ENCODE assay signal across 8 mouse cellular contexts in the genomic region with DNA sequence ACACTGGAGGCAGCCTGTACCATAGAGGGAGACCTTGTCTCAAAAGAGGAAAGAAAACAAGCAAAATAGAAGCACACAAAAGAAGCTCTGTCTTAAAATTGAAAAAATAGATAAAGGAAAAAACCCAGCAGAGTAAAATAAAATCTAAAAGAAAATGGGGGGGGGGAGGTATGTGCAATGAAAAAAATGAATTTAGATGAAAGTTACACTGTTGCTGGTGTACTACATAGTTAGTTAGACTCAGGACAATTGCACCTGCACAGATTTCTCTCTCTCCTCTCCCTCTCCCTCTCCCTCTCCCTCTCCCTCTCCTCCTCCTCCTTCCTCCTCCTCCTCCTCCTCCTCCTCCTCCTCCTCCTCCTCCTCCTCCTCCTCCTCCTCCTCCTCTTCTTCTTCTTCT. TPM values are rescaled to one million over a fixed set of nuclear protein-coding genes. Genes with fewer than 3 reads are reported as not detected.
DNase-seq lines count a peak whose midpoint lies in the region; ATAC-seq and TF ChIP-seq lines count a peak whose summit lies in the region.

Gene Scarb2 (minus strand): TSS at position 101 of the 400 bp plus-strand sequence.

- no peaks in the 10 kb centered on the region for H3K9me3 ChIP-seq in embryonic facial prominence, embryonic 11.5 days (replicated peaks; ENCODE audit: control insufficient read depth, low read length)
- H3K9me3 ChIP-seq in heart, embryonic 16.5 days (replicated peaks; ENCODE audit: control insufficient read depth, low read length): no peaks in the 10 kb centered on the region
- H3K9me3 ChIP-seq in limb, embryonic 10.5 days (replicated peaks): no peaks in the 10 kb centered on the region
- no peaks in the 10 kb centered on the region for H3K9me3 ChIP-seq in neural tube, embryonic 15.5 days (replicated peaks)

- peak within 1 kb of the TSS; percentile 78 for H3K4me2 ChIP-seq in embryonic facial prominence, embryonic 11.5 days (ENCODE audit: low read depth, low read length)
- H3K4me2 ChIP-seq in heart, embryonic 16.5 days (ENCODE audit: low read depth, low read length): peak within 1 kb of the TSS; percentile 86
- peak within 1 kb of the TSS; percentile 67 for H3K4me2 ChIP-seq in neural tube, embryonic 15.5 days

- no peak for ATAC-seq in embryonic facial prominence, embryonic 11.5 days (replicated peaks; ENCODE audit: insufficient number of reproducible peaks, low FRiP score, low TSS enrichment, low read depth)
- no peak for ATAC-seq in heart, embryonic 16.5 days (replicated peaks; ENCODE audit: extremely low read depth, insufficient read depth, low FRiP score)
- ATAC-seq in neural tube, embryonic 15.5 days (ENCODE audit: low FRiP score): no peak

- peak within 1 kb of the TSS; percentile 91; the same call in 1 of the 2 replicates for H3K27ac ChIP-seq in embryonic facial prominence, embryonic 11.5 days (replicated peaks; ENCODE audit: low read depth, low read length)
- peak within 1 kb of the TSS; percentile 93 for H3K27ac ChIP-seq in heart, embryonic 16.5 days (ENCODE audit: low read length)
- peak within 1 kb of the TSS; percentile 96 for H3K27ac ChIP-seq in limb, embryonic 10.5 days
- peak within 1 kb of the TSS; percentile 96 for H3K27ac ChIP-seq in neural tube, embryonic 15.5 days (replicated peaks)

- H3K9ac ChIP-seq in embryonic facial prominence, embryonic 11.5 days (replicated peaks; ENCODE audit: low read length): peak within 1 kb of the TSS; percentile 91
- H3K9ac ChIP-seq in heart, embryonic 16.5 days (ENCODE audit: low read length): peak within 1 kb of the TSS; percentile 73
- H3K9ac ChIP-seq in neural tube, embryonic 15.5 days (replicated peaks): peak within 1 kb of the TSS; percentile 97

- H3K27me3 ChIP-seq in embryonic facial prominence, embryonic 11.5 days (ENCODE audit: control insufficient read depth, insufficient read depth, low read length): no peaks in the 10 kb centered on the region
- no peaks in the 10 kb centered on the region for H3K27me3 ChIP-seq in heart, embryonic 16.5 days (ENCODE audit: control insufficient read depth, insufficient read depth, low read length)
- H3K27me3 ChIP-seq in limb, embryonic 10.5 days (ENCODE audit: low read depth, poor library complexity, severe bottlenecking): no peaks in the 10 kb centered on the region
- no peaks in the 10 kb centered on the region for H3K27me3 ChIP-seq in neural tube, embryonic 15.5 days (replicated peaks)

- no peak for TF ChIP-seq CTCF in lung, adult 2 months (IDR thresholded peaks at IDR 0.05; ENCODE audit: insufficient read depth, low read length)

- no peak for DNase-seq in lung, adult 2 months
- no peak for DNase-seq in lung, postnatal 14 days
- DNase-seq in embryonic facial prominence, embryonic 11.5 days (ENCODE audit: low spot score): no peak
- DNase-seq in limb, embryonic 10.5 days (ENCODE audit: low spot score): no peak
- DNase-seq in testis, postnatal 14 days (ENCODE audit: low spot score): no peak
- no peak for DNase-seq in kidney, postnatal 4 days

- no peak for TF ChIP-seq POLR2A in lung, adult 2 months (IDR thresholded peaks at IDR 0.05; ENCODE audit: borderline replicate concordance, extremely low read depth, low read depth, low read length)

- no peaks in the 10 kb centered on the region for H3K36me3 ChIP-seq in embryonic facial prominence, embryonic 11.5 days (replicated peaks; ENCODE audit: control insufficient read depth, insufficient read depth, low read depth, low read length)
- H3K36me3 ChIP-seq in heart, embryonic 16.5 days (ENCODE audit: control insufficient read depth, insufficient read depth): no peaks in the 10 kb centered on the region
- H3K36me3 ChIP-seq in limb, embryonic 10.5 days: no peaks in the 10 kb centered on the region
- H3K36me3 ChIP-seq in neural tube, embryonic 15.5 days: no peaks in the 10 kb centered on the region

- peak within 1 kb of the TSS; percentile 58 for H3K4me3 ChIP-seq in lung, adult 2 months (replicated peaks; ENCODE audit: extremely low read depth, low read depth, low read length)
- peak within 1 kb of the TSS; percentile 89 for H3K4me3 ChIP-seq in embryonic facial prominence, embryonic 11.5 days (ENCODE audit: low read depth, low read length)
- H3K4me3 ChIP-seq in heart, embryonic 16.5 days (ENCODE audit: low read length): peak within 1 kb of the TSS; percentile 80
- peak within 1 kb of the TSS; percentile 92 for H3K4me3 ChIP-seq in limb, embryonic 10.5 days
- peak within 1 kb of the TSS; percentile 79 for H3K4me3 ChIP-seq in neural tube, embryonic 15.5 days (replicated peaks)

- H3K4me1 ChIP-seq in lung, adult 2 months (ENCODE audit: control insufficient read depth, insufficient read depth, low read length): peaks cover 19% of the 10 kb centered on the region
- no peaks in the 10 kb centered on the region for H3K4me1 ChIP-seq in embryonic facial prominence, embryonic 11.5 days (ENCODE audit: control insufficient read depth, insufficient read depth, low read length)
- H3K4me1 ChIP-seq in heart, embryonic 16.5 days (ENCODE audit: control insufficient read depth, insufficient read depth, low read length): peaks cover 26% of the 10 kb centered on the region
- peaks cover 28% of the 10 kb centered on the region for H3K4me1 ChIP-seq in limb, embryonic 10.5 days
- H3K4me1 ChIP-seq in neural tube, embryonic 15.5 days: peaks cover 29% of the 10 kb centered on the region

RNA-seq across cellular contexts. Expression of gene Scarb2, which starts in this region (rescaled TPM):
- 55.1 and 59.1 TPM in 2 replicates for polyA plus RNA-seq in lung, adult 2 months (2012; rRNA removed)
- polyA plus RNA-seq in embryonic facial prominence, embryonic 11.5 days (2014; fragmentation: Nextera tagmentation; extraction: Ambion mirVana): 8.7 and 9.7 TPM in 2 replicates
- polyA plus RNA-seq in heart, embryonic 16.5 days (2015; fragmentation: Nextera tagmentation; extraction: Ambion mirVana): 18.3 and 18.7 TPM in 2 replicates
- polyA plus RNA-seq in limb, embryonic 10.5 days (2016; fragmentation: Nextera tagmentation; extraction: Ambion mirVana): 5.7 and 7.2 TPM in 2 replicates
- polyA plus RNA-seq in neural tube, embryonic 15.5 days (2015; fragmentation: Nextera tagmentation; extraction: Ambion mirVana): 21.2 and 21.3 TPM in 2 replicates
